Mouse (Mus musculus): ENCODE measurements around the gene Sema3b.
A peak's percentile ranks its signal among the peaks of the same experiment; 100 is the strongest.

Sema3b gene

GRCm38 (mm10) chr9:107612945-107613569 lies 4.0 kb upstream of the Sema3b start:
- DNase-seq (ENCODE audit: extremely low read depth, low read depth): no peak

- peak; percentile 81 for DNase-seq (ENCODE audit: extremely low read depth, low read depth)
These were observed 3.3 kb upstream of the Sema3b start for GRCm38 (mm10) chr9:107612191-107612944.

- DNase-seq (ENCODE audit: extremely low read depth, low read depth): no peak
These were observed 2.6 kb upstream of the Sema3b start for GRCm38 (mm10) chr9:107611456-107612190.

GRCm38 (mm10) chr9:107609433-107609830 lies 403 bp upstream of the Sema3b start:
- no peak for DNase-seq (ENCODE audit: extremely low read depth, low read depth)

GRCm38 (mm10) chr9:107607653-107608245 lies 1.3 kb downstream of the Sema3b start:
- DNase-seq (ENCODE audit: extremely low read depth, low read depth): no peak

GRCm38 (mm10) chr9:107607036-107607435 lies 2.0 kb downstream of the Sema3b start:
- no peak for DNase-seq (ENCODE audit: extremely low read depth, low read depth)

- no peak for DNase-seq (ENCODE audit: extremely low read depth, low read depth)
These were observed 2.4 kb downstream of the Sema3b start for GRCm38 (mm10) chr9:107606591-107606990.

- no peak for DNase-seq (ENCODE audit: extremely low read depth, low read depth)
These were observed 3.9 kb downstream of the Sema3b start for GRCm38 (mm10) chr9:107605041-107605661.

- no peak for DNase-seq (ENCODE audit: extremely low read depth, low read depth)
These were observed 5.8 kb downstream of the Sema3b start for GRCm38 (mm10) chr9:107603251-107603650.

GRCm38 (mm10) chr9:107602068-107602648 lies 6.9 kb downstream of the Sema3b start:
- peak; percentile 69 for DNase-seq (ENCODE audit: extremely low read depth, low read depth)

GRCm38 (mm10) chr9:107601275-107601674 lies 7.8 kb downstream of the Sema3b start:
- no peak for DNase-seq (ENCODE audit: extremely low read depth, low read depth)

GRCm38 (mm10) chr9:107600745-107601144 lies 8.3 kb downstream of the Sema3b start:
- no peak for DNase-seq (ENCODE audit: extremely low read depth, low read depth)

GRCm38 (mm10) chr9:107599842-107600241 lies 9.2 kb downstream of the Sema3b start:
- DNase-seq (ENCODE audit: extremely low read depth, low read depth): no peak

- DNase-seq (ENCODE audit: extremely low read depth, low read depth): no peak
These were observed 9.6 kb downstream of the Sema3b start for GRCm38 (mm10) chr9:107599433-107599832.

GRCm38 (mm10) chr9:107598385-107598784 lies 10.6 kb downstream of the Sema3b start:
- DNase-seq (ENCODE audit: extremely low read depth, low read depth): no peak

- DNase-seq (ENCODE audit: extremely low read depth, low read depth): no peak
These were observed 12.1 kb downstream of the Sema3b start for GRCm38 (mm10) chr9:107596619-107597569.

- no peak for DNase-seq (ENCODE audit: extremely low read depth, low read depth)
These were observed 14.6 kb downstream of the Sema3b start for GRCm38 (mm10) chr9:107594281-107595062.

- DNase-seq (ENCODE audit: extremely low read depth, low read depth): no peak
These were observed 15.7 kb downstream of the Sema3b start for GRCm38 (mm10) chr9:107593101-107593976.

Measured in MEL-GATA-1-ER (cell line).